Mouse (Mus musculus): Measurements from ENCODE around the gene Id1. TPM values are rescaled to one million over a fixed set of nuclear protein-coding genes. Genes with fewer than 3 reads are reported as not detected.

The Id1 gene
- polyA plus RNA-seq, 1 experiment = 53.5 TPM

GRCm38 (mm10) chr2:152704811-152705370 lies 31.2 kb upstream of the Id1 start:
- 97% methylated on average over 14 of the region's 14 CpGs for WGBS
- TF ChIP-seq POLR2A (IDR thresholded peaks at IDR 0.05; ENCODE audit: low read depth, low read length) = no peak
- no peak for TF ChIP-seq CTCF (IDR thresholded peaks at IDR 0.05; ENCODE audit: extremely low read depth, insufficient read depth, insufficient read length, insufficient replicate concordance)
- H3K4me1 ChIP-seq (ENCODE audit: control insufficient read depth, insufficient read depth, insufficient read length) = no peaks in the 10 kb centered on the region
- no peak for DNase-seq (ENCODE audit: low read depth in 1 of 2, low spot score in 2 of 2)
- H3K27ac ChIP-seq (ENCODE audit: insufficient read depth, low read length) = no peak overlapping the region
- H3K27me3 ChIP-seq (ENCODE audit: control insufficient read depth, insufficient read depth, low read length) = no peaks in the 10 kb centered on the region
- H3K4me3 ChIP-seq (ENCODE audit: extremely low read depth, insufficient read depth, insufficient read length) = no peak overlapping the region
- H3K36me3 ChIP-seq (ENCODE audit: control insufficient read depth, insufficient read depth, low read length) = peaks cover 63% of the 10 kb centered on the region

GRCm38 (mm10) chr2:152705993-152706571 lies 30.0 kb upstream of the Id1 start:
- Histone ChIP-seq H3K4me3 (ENCODE audit: extremely low read depth, insufficient read depth, insufficient read length) (no peak overlapping the region), H3K4me1 (ENCODE audit: control insufficient read depth, insufficient read depth, insufficient read length) (no peaks in the 10 kb centered on the region), H3K27ac (ENCODE audit: insufficient read depth, low read length) (peak overlapping the region; percentile 39), H3K36me3 (ENCODE audit: control insufficient read depth, insufficient read depth, low read length) (peaks cover 52% of the 10 kb centered on the region), H3K27me3 (ENCODE audit: control insufficient read depth, insufficient read depth, low read length) (no peaks in the 10 kb centered on the region)
- no peak for DNase-seq (ENCODE audit: low read depth in 1 of 2, low spot score in 2 of 2)
- TF ChIP-seq POLR2A (IDR thresholded peaks at IDR 0.05; ENCODE audit: low read depth, low read length) = no peak
- TF ChIP-seq CTCF (IDR thresholded peaks at IDR 0.05; ENCODE audit: extremely low read depth, insufficient read depth, insufficient read length, insufficient replicate concordance) = no peak
- WGBS = 94% methylated on average over 22 of the region's 22 CpGs

DNA sequence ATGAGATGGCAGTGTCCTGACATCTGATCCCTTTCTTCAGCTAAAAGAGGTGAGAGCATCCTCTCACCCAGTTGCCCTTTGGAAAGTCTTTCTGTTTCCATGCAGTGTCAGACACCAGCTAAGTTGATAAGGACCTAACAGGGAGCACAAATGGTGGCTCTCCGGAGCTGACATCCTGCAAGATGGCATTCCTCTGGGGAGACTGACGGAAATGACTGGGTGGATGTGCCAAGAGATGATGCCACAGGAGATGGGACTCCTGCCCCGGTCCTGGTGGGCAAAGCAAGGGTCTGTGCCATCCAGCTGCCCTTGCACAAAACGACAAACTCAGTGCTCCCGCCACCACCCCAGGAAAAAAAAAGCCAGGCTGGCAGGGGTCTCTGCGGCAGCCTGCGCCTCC lies 28.9 kb upstream of the Id1 start:
- Histone ChIP-seq H3K4me3 (ENCODE audit: extremely low read depth, insufficient read depth, insufficient read length) (peak overlapping the region; percentile 14; the same call in 1 of the 2 replicates), H3K36me3 (ENCODE audit: control insufficient read depth, insufficient read depth, low read length) (peaks cover 43% of the 10 kb centered on the region), H3K27me3 (ENCODE audit: control insufficient read depth, insufficient read depth, low read length) (no peaks in the 10 kb centered on the region), H3K27ac (ENCODE audit: insufficient read depth, low read length) (peak overlapping the region; percentile 65), H3K4me1 (ENCODE audit: control insufficient read depth, insufficient read depth, insufficient read length) (no peaks in the 10 kb centered on the region)
- no peak for DNase-seq (ENCODE audit: low read depth in 1 of 2, low spot score in 2 of 2)
- TF ChIP-seq CTCF (IDR thresholded peaks at IDR 0.05; ENCODE audit: extremely low read depth, insufficient read depth, insufficient read length, insufficient replicate concordance) (no peak), POLR2A (IDR thresholded peaks at IDR 0.05; ENCODE audit: low read depth, low read length) (no peak)
- 84% methylated on average over 7 of the region's 7 CpGs for WGBS

DNA sequence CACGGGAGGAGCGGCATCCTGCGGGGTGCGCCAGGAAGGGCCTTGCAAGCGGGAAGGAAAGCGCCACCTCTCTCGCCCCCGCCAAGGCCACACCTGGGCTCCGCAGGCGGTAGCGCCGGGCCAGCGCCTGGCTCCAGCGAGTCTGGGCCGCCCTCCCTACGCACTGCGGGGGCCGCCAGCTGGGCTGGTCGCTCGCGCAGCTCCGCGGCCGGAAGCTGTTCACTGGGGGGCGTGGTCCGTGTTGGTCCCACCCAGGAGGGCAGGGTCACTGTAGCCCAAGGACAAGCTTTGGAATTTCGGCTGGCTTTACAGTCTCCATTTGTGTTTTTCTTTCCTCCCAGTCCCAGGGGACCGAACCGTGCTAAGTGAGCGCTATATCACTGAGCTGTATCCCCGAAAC lies 28.4 kb upstream of the Id1 start:
- Histone ChIP-seq H3K27ac (ENCODE audit: insufficient read depth, low read length) (peak overlapping the region; percentile 65), H3K4me1 (ENCODE audit: control insufficient read depth, insufficient read depth, insufficient read length) (no peaks in the 10 kb centered on the region), H3K27me3 (ENCODE audit: control insufficient read depth, insufficient read depth, low read length) (no peaks in the 10 kb centered on the region), H3K36me3 (ENCODE audit: control insufficient read depth, insufficient read depth, low read length) (peaks cover 41% of the 10 kb centered on the region), H3K4me3 (ENCODE audit: extremely low read depth, insufficient read depth, insufficient read length) (peak overlapping the region; percentile 14; the same call in 1 of the 2 replicates)
- no peak for DNase-seq (ENCODE audit: low read depth in 1 of 2, low spot score in 2 of 2)
- no peak for TF ChIP-seq CTCF (IDR thresholded peaks at IDR 0.05; ENCODE audit: extremely low read depth, insufficient read depth, insufficient read length, insufficient replicate concordance)
- TF ChIP-seq POLR2A (IDR thresholded peaks at IDR 0.05; ENCODE audit: low read depth, low read length) = no peak
- WGBS = 91% methylated on average over 31 of the region's 31 CpGs

DNA sequence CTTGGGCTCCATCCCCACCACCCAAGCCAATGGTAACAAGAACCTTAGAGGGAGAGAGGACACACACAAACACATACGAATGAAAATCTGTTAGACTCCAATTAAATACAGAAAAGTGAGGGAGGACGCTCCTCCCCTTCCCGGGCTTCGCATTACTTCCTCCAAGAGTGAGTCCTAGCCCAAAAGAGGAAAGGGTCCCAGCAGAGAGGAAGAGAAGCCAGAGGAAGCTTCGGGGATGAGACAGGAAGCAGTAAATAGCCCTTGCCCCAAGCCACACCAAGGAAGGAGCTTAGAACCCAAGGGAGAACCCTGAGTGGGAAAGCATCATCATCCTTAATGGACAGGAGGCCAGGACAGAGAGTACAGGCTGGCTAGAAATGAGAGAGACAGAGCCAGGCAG lies 27.0 kb upstream of the Id1 start:
- TF ChIP-seq POLR2A (IDR thresholded peaks at IDR 0.05; ENCODE audit: low read depth, low read length) (no peak), CTCF (IDR thresholded peaks at IDR 0.05; ENCODE audit: extremely low read depth, insufficient read depth, insufficient read length, insufficient replicate concordance) (no peak)
- 69% methylated on average over 5 of the region's 5 CpGs for WGBS
- no peak overlapping the region for H3K27ac ChIP-seq (ENCODE audit: insufficient read depth, low read length)

DNA sequence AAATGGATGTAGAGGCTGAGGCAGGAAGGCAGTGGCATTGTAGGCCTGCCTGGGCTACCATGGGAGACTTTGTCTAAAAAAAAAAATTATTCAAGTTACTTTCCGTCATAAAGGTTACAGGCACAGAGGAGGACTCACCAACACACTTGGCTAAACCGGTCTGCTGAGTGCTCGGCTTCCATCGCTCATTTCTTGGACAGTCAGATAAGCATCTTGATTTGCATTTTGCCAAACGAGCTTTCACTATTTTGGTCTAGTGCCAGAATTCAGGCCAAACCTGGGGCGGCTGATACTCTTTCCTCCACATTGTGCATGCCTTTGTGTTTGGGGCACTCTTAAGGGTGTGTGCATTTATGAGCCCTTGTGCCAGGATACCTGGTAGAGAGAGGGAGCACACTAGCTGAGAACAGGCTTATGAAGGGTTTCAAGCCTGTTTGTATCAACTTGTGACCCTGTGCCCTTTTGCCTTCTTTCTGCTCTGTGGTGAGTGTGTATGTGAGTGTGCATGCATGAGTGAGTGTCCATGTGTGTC lies 19.7 kb upstream of the Id1 start:
- H3K27me3 ChIP-seq (ENCODE audit: control insufficient read depth, insufficient read depth, low read length) = no peaks in the 10 kb centered on the region

More for the DNA sequence above, 27.0 kb upstream of the Id1 start:
- no peak for DNase-seq (ENCODE audit: low read depth in 1 of 2, low spot score in 2 of 2)
- H3K36me3 ChIP-seq (ENCODE audit: control insufficient read depth, insufficient read depth, low read length) = peaks cover 37% of the 10 kb centered on the region
- no peak overlapping the region for H3K4me3 ChIP-seq (ENCODE audit: extremely low read depth, insufficient read depth, insufficient read length)
- no peaks in the 10 kb centered on the region for H3K27me3 ChIP-seq (ENCODE audit: control insufficient read depth, insufficient read depth, low read length)
- H3K4me1 ChIP-seq (ENCODE audit: control insufficient read depth, insufficient read depth, insufficient read length) = no peaks in the 10 kb centered on the region

DNA sequence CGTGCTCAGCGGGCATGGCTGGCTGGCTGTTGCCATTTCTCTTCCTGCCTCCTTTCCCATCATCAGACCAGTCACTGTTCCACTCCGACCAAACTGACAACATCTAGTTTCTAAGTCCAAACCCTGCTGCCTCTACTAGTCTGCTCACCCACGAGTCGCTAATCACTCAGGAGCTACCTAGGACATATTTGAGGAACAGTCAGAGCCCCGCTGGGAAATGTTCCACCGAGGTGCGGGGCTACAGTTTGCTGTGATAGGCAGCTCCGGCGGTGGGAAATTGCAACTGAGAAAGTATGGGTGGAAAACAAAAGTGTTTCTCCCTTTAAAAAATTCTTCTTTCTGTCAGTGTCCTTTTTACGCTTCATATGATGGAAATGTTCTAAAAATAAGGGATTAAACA lies 18.4 kb upstream of the Id1 start:
- 89% methylated on average over 11 of the region's 11 CpGs for WGBS
- Histone ChIP-seq H3K4me3 (ENCODE audit: extremely low read depth, insufficient read depth, insufficient read length) (no peak overlapping the region), H3K27me3 (ENCODE audit: control insufficient read depth, insufficient read depth, low read length) (no peaks in the 10 kb centered on the region), H3K27ac (ENCODE audit: insufficient read depth, low read length) (no peak overlapping the region), H3K36me3 (ENCODE audit: control insufficient read depth, insufficient read depth, low read length) (no peaks in the 10 kb centered on the region), H3K4me1 (ENCODE audit: control insufficient read depth, insufficient read depth, insufficient read length) (no peaks in the 10 kb centered on the region)
- TF ChIP-seq POLR2A (IDR thresholded peaks at IDR 0.05; ENCODE audit: low read depth, low read length) = no peak
- no peak for TF ChIP-seq CTCF (IDR thresholded peaks at IDR 0.05; ENCODE audit: extremely low read depth, insufficient read depth, insufficient read length, insufficient replicate concordance)
- DNase-seq (ENCODE audit: low read depth in 1 of 2, low spot score in 2 of 2) = no peak

More for the DNA sequence above, 19.7 kb upstream of the Id1 start:
- WGBS = 76% methylated on average over 6 of the region's 6 CpGs
- H3K36me3 ChIP-seq (ENCODE audit: control insufficient read depth, insufficient read depth, low read length) = no peaks in the 10 kb centered on the region
- no peak for TF ChIP-seq POLR2A (IDR thresholded peaks at IDR 0.05; ENCODE audit: low read depth, low read length)
- no peak for TF ChIP-seq CTCF (IDR thresholded peaks at IDR 0.05; ENCODE audit: extremely low read depth, insufficient read depth, insufficient read length, insufficient replicate concordance)
- no peaks in the 10 kb centered on the region for H3K4me1 ChIP-seq (ENCODE audit: control insufficient read depth, insufficient read depth, insufficient read length)
- no peak overlapping the region for H3K27ac ChIP-seq (ENCODE audit: insufficient read depth, low read length)
- H3K4me3 ChIP-seq (ENCODE audit: extremely low read depth, insufficient read depth, insufficient read length) = no peak overlapping the region
- DNase-seq (ENCODE audit: low read depth in 1 of 2, low spot score in 2 of 2) = no peak
